Mouse (Mus musculus): ENCODE measurements around the gene Nol10. TPM values are rescaled to one million over a fixed set of nuclear protein-coding genes. Genes with fewer than 3 reads are reported as not detected.
"Not testable (repeated sequence)": the region's sequence is repeated elsewhere in the genome, so short reads cannot be mapped to it uniquely, and the experiment has no call there.

Gene Nol10
- total and polyA plus RNA-seq, 3 experiments: 21.6 to 128 (median 44.2) TPM

DNA sequence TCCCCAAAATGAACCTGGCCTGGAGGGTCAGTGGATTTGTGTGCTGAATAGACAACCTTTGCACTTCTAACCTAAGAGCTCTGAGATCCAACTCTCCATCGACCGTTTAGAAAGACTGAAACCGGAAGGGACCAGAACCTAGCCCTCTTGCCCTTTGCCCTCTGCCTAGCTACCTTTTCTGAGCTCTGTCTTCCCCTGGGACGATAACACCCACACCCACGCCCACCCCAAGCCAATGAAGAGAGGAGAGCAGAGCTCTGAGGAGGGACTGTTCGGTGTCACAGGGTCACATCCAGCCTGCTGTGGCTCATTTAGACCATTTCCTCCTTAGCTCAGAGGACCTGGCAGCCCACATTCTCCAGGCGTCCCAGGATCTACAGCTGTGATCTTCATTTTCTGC, 121.6 kb downstream of the Nol10 start:
- H3K27me3 ChIP-seq (ENCODE audit: control insufficient read depth in 1 of 2, insufficient read depth in 2 of 2, low read length in 2 of 2): 0 out of 4 replicates have a peak, but pooled peaks cover 0 to 3% of the 10 kb centered on the region in 2 experiments
- TF ChIP-seq SIN3A (IDR thresholded peaks at IDR 0.05; ENCODE audit: low read length): no peak
- no peak for TF ChIP-seq HCFC1 (IDR thresholded peaks at IDR 0.05; ENCODE audit: low read depth, low read length)
- TF ChIP-seq POLR2AphosphoS2 (IDR thresholded peaks at IDR 0.05; ENCODE audit: low read length): no peak
- no peak for TF ChIP-seq GATA1 (IDR thresholded peaks at IDR 0.05; ENCODE audit: low read depth, low read length)
- TF ChIP-seq MAX (IDR thresholded peaks at IDR 0.05; ENCODE audit: low read length): no peak
- no peak for TF ChIP-seq MYB (IDR thresholded peaks at IDR 0.05; ENCODE audit: low read depth, low read length)
- TF ChIP-seq USF1 (IDR thresholded peaks at IDR 0.05; ENCODE audit: low read depth, low read length): no peak
- no peaks in the 10 kb centered on the region for H3K79me2 ChIP-seq (ENCODE audit: control insufficient read depth, insufficient read depth, low read length, poor library complexity)
- H3K9ac ChIP-seq (ENCODE audit: control insufficient read depth, low read depth, low read length, poor library complexity, severe bottlenecking): no peak overlapping the region
- H3K36me3 ChIP-seq (ENCODE audit: control insufficient read depth in 1 of 2, insufficient read depth in 2 of 2, low read length in 2 of 2): no peaks in the 10 kb centered on the region
- no peak for DNase-seq (ENCODE audit: low read depth, low spot score)
- H3K27ac ChIP-seq (ENCODE audit: control insufficient read depth, low read depth, low read length): no peak overlapping the region
- H3K4me1 ChIP-seq (ENCODE audit: control insufficient read depth in 1 of 2, insufficient read depth in 2 of 2, low read length in 2 of 2): no peaks in the 10 kb centered on the region
- H3K9me3 ChIP-seq (replicated peaks; ENCODE audit: insufficient read depth, low read length): no peaks in the 10 kb centered on the region
- H3K4me3 ChIP-seq (ENCODE audit: control insufficient read depth in 1 of 2, insufficient read depth in 1 of 2, low read depth in 2 of 2, low read length in 2 of 2): no peak overlapping the region

GRCm38 (mm10) chr12:17470528-17470927, 122.3 kb downstream of the Nol10 start:
- not testable (repeated sequence) for H3K36me3 ChIP-seq (ENCODE audit: control insufficient read depth in 1 of 2, insufficient read depth in 2 of 2, low read length in 2 of 2); H3K4me3 ChIP-seq (ENCODE audit: control insufficient read depth in 1 of 2, insufficient read depth in 1 of 2, low read depth in 2 of 2, low read length in 2 of 2); H3K79me2 ChIP-seq (ENCODE audit: control insufficient read depth, insufficient read depth, low read length, poor library complexity); H3K4me1 ChIP-seq (ENCODE audit: control insufficient read depth in 1 of 2, insufficient read depth in 2 of 2, low read length in 2 of 2); DNase-seq (ENCODE audit: low read depth, low spot score); H3K27me3 ChIP-seq (ENCODE audit: control insufficient read depth in 1 of 2, insufficient read depth in 2 of 2, low read length in 2 of 2); H3K9ac ChIP-seq (ENCODE audit: control insufficient read depth, low read depth, low read length, poor library complexity, severe bottlenecking); H3K27ac ChIP-seq (ENCODE audit: control insufficient read depth, low read depth, low read length); H3K9me3 ChIP-seq (replicated peaks; ENCODE audit: insufficient read depth, low read length)

DNA sequence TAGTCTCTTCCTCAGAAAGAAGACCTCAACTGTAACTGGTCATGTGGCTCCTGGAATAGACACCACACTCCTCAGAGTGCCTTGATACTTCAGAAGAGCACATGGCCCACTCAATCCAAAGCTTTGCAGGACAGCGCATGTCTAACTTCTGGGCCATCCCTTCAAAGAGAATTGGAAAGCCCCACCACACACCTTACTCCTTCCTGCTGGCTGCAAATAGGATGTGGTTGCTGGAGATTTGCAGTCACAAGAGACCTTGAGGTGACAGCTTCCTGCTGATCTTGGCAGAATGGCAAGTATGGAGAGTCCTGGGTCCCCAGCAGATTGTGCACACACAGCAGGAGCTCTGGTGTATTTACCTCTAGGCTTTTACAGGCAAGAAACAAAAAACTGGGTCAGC, 123.1 kb downstream of the Nol10 start:
- DNase-seq (ENCODE audit: low read depth, low spot score): no peak
- Histone ChIP-seq H3K27me3 (ENCODE audit: control insufficient read depth in 1 of 2, insufficient read depth in 2 of 2, low read length in 2 of 2) (0 out of 4 replicates have a peak, but pooled peaks cover 0 to 3% of the 10 kb centered on the region in 2 experiments), H3K4me3 (ENCODE audit: control insufficient read depth in 1 of 2, insufficient read depth in 1 of 2, low read depth in 2 of 2, low read length in 2 of 2) (no peak overlapping the region), H3K4me1 (ENCODE audit: control insufficient read depth in 1 of 2, insufficient read depth in 2 of 2, low read length in 2 of 2) (no peaks in the 10 kb centered on the region), H3K27ac (ENCODE audit: control insufficient read depth, low read depth, low read length) (no peak overlapping the region), H3K9ac (ENCODE audit: control insufficient read depth, low read depth, low read length, poor library complexity, severe bottlenecking) (no peak overlapping the region), H3K79me2 (ENCODE audit: control insufficient read depth, insufficient read depth, low read length, poor library complexity) (no peaks in the 10 kb centered on the region), H3K9me3 (replicated peaks; ENCODE audit: insufficient read depth, low read length) (no peaks in the 10 kb centered on the region), H3K36me3 (ENCODE audit: control insufficient read depth in 1 of 2, insufficient read depth in 2 of 2, low read length in 2 of 2) (no peaks in the 10 kb centered on the region)
- no peak for TF ChIP-seq ZC3H11A (IDR thresholded peaks at IDR 0.05; ENCODE audit: low read depth, low read length)
- no peak for TF ChIP-seq USF2 (IDR thresholded peaks at IDR 0.05; ENCODE audit: borderline replicate concordance in 1 of 2, insufficient read depth in 1 of 2, low read depth in 1 of 2, low read length in 2 of 2)
- no peak for TF ChIP-seq RAD21 (IDR thresholded peaks at IDR 0.05; ENCODE audit: low read depth, low read length)
- TF ChIP-seq CHD2 (IDR thresholded peaks at IDR 0.05; ENCODE audit: low read length): no peak
- no peak for TF ChIP-seq MAFK (IDR thresholded peaks at IDR 0.05; ENCODE audit: borderline replicate concordance, low read depth, low read length)
- TF ChIP-seq CTCF (IDR thresholded peaks at IDR 0.05 in 2 of 3, conservative IDR thresholded peaks at IDR 0.05 in 1 of 3; ENCODE audit: control insufficient read depth in 1 of 3, insufficient read depth in 1 of 3, low read depth in 2 of 3, low read length in 3 of 3, poor library complexity in 1 of 3, severe bottlenecking in 1 of 3): no peak
- TF ChIP-seq NELFE (IDR thresholded peaks at IDR 0.05; ENCODE audit: low read depth, low read length): no peak
- no peak for TF ChIP-seq POLR2AphosphoS5 (IDR thresholded peaks at IDR 0.05; ENCODE audit: borderline replicate concordance, low read depth, low read length)
- TF ChIP-seq POLR2A (IDR thresholded peaks at IDR 0.05; ENCODE audit: control insufficient read depth in 1 of 2, insufficient read depth in 1 of 2, low read depth in 1 of 2, low read length in 2 of 2, poor library complexity in 1 of 2): no peak

All from MEL (cell line).